Mouse (Mus musculus) C2C12 (cell line): ENCODE measurements around the gene Otoa.

ENCODE experiments used
- CEBPB ChIP-seq: IDR thresholded peaks from one replicate; pipeline ENCODE4 v1.6.1; 2011; ENCODE audit warnings: low read depth, mild to moderate bottlenecking, control low read depth, moderate library complexity
- CTCF ChIP-seq: IDR thresholded peaks from one replicate; pipeline ENCODE4 v1.5.1; 2011; ENCODE audit not compliant: control insufficient read depth, insufficient read depth, insufficient read length
- MAX ChIP-seq: IDR thresholded peaks from one replicate; pipeline ENCODE4 v1.6.1; 2011; ENCODE audit warnings: mild to moderate bottlenecking, control low read depth
- MYOD1 ChIP-seq: IDR thresholded peaks from one replicate; pipeline ENCODE4 v1.6.1; 2011; ENCODE audit warnings: low read depth; ENCODE audit not compliant: control insufficient read depth, insufficient read length
- USF1 ChIP-seq: IDR thresholded peaks from one replicate; pipeline ENCODE4 v1.6.1; 2011; ENCODE audit warnings: low read depth, mild to moderate bottlenecking, control low read depth, moderate library complexity

- TF ChIP-seq CTCF = no peak
- TF ChIP-seq USF1 = no peak
- TF ChIP-seq MAX = no peak
- TF ChIP-seq CEBPB = no peak
- no peak for TF ChIP-seq MYOD1
These were observed 9.3 kb downstream of the Otoa start for GRCm38 (mm10) chr7:121090748-121091147.
